Mouse (Mus musculus) lung, postnatal 0 days (tissue): ENCODE results near the gene Ucp3.

ENCODE experiments used
- CTCF ChIP-seq: IDR thresholded peaks from 2 replicates; pipeline ENCODE4 v1.5.1; 2016; ENCODE audit warnings: antibody characterized with exemption, mild to moderate bottlenecking
- EP300 ChIP-seq: IDR thresholded peaks from 2 replicates; pipeline ENCODE4 v1.6.1; 2016; ENCODE audit warnings: antibody characterized with exemption, mild to moderate bottlenecking, control low read depth

GRCm38 (mm10) chr7:100494415-100494831, 21.6 kb downstream of the Ucp3 start:
- TF ChIP-seq CTCF = no peak
- TF ChIP-seq EP300 = no peak
